Mouse (Mus musculus): ENCODE results near the gene Vav2.

Gene Vav2

GRCm38 (mm10) chr2:27408194-27408593 is 18.6 kb downstream of the Vav2 start:
- DNase-seq = no peak

- no peak for DNase-seq
Measured at GRCm38 (mm10) chr2:27406928-27407327, 19.9 kb downstream of the Vav2 start.

GRCm38 (mm10) chr2:27405094-27405884 is 21.5 kb downstream of the Vav2 start:
- DNase-seq = no peak

DNA sequence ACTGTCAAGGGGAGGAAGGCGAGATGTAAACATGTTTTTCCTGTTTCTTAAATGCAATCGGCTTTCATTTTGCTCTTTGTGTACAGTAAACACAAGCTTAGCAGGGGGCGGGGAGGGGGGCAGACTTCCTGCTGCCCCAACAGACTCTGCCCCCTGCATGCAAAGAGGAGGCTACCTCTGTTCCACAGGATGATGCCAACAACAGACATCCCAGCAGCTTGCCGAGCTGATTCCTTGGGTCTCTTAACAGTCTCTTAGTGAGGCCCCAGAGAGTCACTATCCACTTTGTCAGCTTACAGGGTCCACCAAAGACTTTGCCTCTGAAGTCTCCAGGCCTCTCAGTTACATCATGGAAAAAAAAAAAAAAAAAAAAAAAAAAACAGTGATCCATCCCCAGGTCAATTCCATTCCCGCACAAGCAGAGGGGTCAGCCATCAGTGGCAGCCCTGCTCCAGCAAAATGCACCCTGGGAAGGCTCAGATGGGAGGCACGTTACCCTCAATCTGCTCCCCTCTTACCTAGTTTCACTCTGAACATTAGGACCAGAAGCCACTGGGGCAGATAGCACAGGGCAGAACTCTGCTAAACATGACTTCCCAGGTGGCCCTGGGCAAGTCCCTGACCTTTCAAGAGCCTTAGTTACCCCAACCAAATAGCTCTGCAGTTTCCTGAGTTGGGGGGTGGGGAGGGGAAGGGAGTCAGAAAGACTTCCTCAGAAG is 22.3 kb downstream of the Vav2 start:
- DNase-seq = no peak

DNA sequence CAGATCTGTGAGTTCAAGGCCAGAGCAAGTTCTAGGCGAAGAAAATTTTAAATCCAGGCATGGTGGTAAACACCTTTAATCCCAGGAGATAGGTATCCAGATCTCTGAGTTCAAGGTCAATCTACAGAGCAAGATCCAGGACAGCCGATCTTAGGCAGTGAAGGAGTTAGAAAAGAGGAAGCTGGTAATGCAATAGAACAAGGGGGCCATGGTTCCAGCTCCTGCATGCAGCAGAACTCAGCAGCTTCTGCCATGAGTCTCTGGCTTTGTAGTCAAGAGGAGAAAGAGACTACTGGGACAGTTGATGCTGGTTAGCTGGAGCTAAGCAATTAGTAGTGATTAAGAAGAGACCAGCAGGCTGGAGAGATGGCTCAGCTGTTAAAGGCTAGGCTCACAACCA is 25.3 kb downstream of the Vav2 start:
- no peak for DNase-seq

DNA sequence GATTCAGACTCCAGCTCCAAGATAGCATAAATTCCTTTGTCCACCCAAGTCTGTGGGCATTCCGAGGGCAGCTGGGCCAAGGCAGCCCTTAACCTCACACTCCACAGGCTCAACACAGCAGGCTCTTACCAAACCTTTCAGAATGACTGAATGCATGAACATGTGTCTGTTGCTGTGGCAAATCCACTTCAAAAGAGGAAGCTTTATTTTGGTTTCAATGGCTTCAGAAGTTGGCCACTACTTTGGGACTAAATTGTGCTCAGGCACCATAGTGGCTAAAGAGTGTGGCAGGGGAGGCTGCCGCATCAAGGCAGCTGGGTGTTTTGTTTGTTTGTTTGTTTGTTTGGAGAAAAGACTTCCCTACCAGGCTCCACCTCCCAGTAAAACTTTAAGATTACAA is 26.8 kb downstream of the Vav2 start:
- no peak for DNase-seq

DNA sequence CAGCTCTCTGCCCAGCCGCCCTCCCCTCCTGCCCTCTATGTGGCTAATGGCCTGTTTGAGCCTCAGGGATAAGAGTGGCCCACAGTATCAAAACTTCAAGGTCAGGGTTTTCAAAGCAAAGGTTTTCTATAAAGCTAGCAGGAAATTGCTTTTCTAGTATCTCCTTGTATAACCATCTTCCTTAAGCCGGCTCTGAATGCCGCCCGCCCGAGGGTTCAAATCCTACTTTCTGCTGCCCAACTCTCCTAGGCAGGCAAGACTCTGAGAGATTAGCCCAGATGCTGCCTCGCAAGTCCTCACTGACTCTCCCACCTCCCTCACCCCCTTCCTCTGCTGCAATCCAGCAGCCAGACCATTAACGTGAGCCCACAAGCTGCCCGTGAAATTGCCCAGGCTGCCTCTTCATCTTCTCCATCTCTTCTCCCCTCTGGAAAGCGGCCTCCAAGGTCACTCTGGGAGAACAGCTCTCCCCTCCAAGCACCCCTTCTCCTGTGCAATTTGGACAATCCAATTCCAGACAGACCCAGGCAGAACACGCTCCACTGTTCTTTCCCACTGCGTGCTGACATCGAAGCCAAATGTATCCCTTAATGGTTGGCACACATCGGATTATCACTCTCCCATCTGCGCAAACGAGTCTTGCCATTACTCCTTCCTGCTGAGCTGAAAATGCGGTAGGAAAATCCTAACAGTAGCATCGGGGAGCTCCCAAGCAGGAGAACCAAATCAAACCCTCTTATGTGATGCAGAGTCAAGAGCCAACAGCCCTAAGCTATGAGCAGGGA is 30.0 kb downstream of the Vav2 start:
- no peak for DNase-seq

DNA sequence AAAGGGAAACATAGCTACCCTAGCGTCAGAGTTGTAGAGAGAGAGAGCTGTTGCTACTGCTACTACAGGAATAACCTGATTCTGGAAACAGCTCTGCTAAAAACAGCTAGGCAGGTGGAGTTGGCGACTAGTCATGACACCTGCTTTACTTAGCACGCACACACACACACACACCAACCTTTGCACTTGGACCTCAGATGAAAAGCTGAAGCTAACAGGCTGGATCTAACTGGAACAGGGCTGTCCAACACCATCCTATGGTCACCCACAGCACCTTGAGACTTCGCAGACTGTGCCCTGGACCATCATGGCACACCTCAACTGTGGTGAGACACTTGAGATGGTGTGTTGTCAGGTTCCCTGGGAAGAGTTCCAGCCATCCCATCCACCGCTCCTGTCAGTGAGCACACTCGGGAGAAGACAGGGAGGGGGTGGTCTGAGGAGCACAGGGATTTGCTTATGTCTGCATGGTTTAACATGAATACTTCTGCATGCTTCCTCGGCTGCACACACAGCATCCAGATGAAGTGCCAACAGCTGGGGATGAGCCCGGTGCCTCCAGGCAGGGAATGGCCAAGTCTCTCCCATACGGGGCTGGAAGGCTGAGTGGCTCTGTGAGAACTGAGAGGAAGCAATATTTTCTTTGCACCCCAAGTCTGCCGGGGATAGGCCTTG is 32.5 kb downstream of the Vav2 start:
- no peak for DNase-seq

- no peak for DNase-seq
Measured at GRCm38 (mm10) chr2:27392278-27392677, 34.6 kb downstream of the Vav2 start.

- DNase-seq = no peak
Measured at GRCm38 (mm10) chr2:27390775-27391174, 36.1 kb downstream of the Vav2 start.

DNA sequence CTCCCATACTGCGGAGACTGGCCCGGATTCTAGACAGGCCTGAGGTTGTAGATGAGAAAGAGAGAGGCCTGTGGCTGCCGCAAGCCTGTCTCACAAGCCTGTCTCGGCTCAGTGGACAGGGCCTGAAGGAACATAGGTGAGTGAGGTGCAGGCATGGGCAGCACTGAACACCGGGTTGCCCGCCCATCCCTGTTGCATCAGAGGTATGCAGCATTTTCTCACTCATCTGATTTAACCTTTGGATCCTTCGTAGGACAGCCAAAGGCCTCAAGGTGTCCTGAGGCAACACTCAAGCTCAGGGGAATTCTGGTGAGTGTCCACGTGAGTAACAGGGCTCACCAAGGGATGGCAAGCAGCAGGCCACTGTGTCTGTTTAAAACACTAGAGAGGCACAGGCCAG is 36.5 kb downstream of the Vav2 start:
- no peak for DNase-seq

DNA sequence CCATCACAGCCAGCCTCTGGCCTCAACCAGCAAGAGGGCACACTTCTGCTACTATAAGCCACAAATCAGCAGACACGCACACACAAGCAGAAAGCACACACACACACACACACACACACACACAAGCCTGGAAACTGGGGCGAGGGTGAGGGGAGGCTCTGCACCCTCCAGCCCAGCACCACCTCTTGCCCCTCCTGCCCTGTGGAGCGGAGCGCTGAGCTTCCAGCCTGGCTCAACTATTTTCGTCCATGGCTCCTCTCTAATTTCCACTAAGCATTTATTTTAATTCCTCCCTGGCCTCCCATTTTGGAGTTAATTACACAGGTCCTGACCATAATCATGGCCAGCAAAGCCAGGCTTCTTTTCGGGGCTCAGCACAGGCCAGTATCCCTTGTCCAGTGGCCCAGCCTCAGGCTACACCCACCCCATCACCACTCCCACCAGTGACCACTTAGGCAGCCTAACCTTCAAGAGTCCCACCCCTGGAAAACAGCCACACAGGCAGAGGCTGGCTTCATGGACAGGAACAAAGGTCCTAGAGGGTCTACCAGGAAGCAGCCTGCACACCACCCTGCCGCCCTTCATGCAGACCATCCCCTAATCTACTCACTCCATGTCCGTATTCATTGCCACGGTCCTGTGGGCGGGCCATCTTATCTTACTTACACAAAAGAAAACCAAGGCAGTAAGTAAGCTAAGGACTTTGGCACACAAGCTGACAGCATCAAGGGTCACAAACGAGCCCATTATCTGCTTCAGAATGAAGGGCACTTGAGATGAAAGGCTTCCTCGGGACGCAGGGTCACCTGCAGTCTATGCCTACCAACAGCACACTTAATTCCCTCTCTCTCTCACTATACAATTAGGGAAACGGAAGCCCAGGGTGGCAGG is 37.3 kb downstream of the Vav2 start:
- no peak for DNase-seq

DNA sequence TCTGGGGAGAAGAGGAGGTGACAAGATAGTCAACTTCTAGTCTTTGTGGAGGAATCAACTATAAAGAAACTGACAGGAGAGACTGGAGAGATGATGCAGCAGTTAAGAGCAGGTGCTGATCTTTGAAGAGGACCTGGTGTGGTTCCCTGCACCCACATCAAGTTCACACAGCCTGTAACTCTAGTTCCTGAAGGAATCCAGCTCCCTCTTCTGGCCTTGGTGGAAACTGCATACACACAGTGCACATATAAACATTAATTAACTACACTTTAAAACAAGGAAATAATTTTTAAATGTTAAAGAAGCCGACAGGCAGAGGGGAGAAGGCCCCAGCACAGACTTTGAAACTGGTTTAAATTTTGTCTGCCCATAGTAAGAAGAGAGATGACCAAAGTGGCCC is 39.6 kb downstream of the Vav2 start:
- no peak for DNase-seq

DNA sequence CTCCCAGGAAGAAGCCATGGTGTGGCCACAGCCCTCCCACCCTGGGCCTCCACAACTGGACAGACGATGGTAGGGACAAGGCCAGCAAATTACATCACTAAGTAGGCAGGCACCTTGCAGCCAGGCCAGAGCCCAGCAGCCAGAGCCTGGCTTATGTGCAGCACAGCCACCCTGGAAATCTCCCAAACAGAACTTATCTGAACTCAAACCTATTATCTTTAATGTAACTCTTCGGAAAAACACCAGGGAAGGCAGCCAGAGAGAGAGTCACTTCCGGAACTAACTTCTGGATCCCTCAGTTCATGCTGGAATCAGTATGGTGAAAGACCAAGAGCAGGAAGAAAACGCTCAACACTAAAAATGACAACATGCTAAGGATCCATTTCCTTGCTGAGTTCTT is 45.1 kb downstream of the Vav2 start:
- no peak for DNase-seq

- DNase-seq = no peak
Measured at GRCm38 (mm10) chr2:27381254-27381653, 45.6 kb downstream of the Vav2 start.

- DNase-seq = no peak
Measured at GRCm38 (mm10) chr2:27377876-27378275, 49.0 kb downstream of the Vav2 start.

DNA sequence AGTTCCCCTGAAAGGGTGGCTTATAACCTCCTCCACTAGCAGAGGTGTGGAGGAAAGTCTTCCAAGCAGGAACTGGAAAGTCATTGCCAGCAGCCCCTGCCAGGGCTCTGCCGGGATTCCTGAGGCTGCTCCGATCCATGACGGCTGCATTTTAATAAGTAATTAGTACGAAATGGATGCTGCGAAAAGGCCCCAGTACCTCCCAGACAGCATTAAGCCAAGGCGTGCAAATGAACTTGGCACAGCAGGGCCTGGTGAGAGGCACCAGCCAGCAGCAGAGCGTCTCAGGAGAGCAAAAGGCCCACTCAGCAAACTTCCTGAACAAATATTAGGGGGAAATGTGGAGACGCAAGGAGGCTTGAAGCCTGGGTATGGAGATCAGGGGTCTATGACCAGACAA is 49.7 kb downstream of the Vav2 start:
- no peak for DNase-seq

- no peak for DNase-seq
Measured at GRCm38 (mm10) chr2:27375141-27375540, 51.7 kb downstream of the Vav2 start.

DNA sequence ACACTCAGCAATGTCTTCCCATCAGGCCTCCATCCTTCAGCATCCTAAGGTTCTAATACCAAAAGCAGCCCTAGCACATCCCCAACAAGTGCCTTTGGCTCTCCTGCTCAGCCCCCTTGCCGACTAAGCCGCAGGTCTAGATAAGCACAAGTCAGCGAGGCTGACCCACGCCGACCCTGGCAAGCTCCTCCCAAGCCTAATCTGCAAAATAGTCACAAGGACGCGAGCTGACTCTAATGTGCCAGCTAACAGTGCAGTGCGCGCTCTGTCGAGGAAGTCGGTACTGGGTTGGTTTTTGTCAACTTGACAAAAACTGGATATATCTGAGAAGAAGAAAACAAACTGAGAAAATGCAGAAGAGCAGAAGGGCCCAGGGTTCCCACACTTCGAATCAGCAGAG is 53.5 kb downstream of the Vav2 start:
- no peak for DNase-seq

GRCm38 (mm10) chr2:27371450-27371849 is 55.4 kb downstream of the Vav2 start:
- no peak for DNase-seq

DNA sequence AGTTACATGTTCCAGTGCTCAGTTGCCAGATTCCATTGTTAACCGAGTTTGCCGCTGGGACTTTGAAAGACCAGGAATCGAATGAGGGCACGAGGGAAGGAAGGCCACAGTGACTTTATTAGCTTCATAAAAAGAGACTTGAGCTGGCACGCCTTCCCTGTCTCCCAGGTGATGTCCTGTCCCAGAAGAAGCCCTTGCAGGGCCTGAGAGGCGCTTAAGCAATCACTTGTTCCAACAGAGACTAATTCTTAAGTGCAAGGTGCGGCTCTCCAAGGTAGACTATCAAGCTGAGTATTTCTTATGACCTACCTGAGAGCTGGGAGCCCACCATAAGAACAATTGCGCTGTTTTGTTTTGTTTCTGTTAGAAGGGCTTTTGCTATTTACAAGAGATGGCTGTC is 57.9 kb downstream of the Vav2 start:
- no peak for DNase-seq

- DNase-seq = no peak
Measured at GRCm38 (mm10) chr2:27365296-27365695, 61.5 kb downstream of the Vav2 start.
